Mouse (Mus musculus): ENCODE measurements at regions not wholly inside any gene's neighbourhood (a gene's known extent, or its start where the extent isn't known, plus 50 kb on each side); places are given as distances from the start of the nearest gene placed in this dataset.
A peak's percentile ranks its signal among the peaks of the same experiment; 100 is the strongest.

DNA sequence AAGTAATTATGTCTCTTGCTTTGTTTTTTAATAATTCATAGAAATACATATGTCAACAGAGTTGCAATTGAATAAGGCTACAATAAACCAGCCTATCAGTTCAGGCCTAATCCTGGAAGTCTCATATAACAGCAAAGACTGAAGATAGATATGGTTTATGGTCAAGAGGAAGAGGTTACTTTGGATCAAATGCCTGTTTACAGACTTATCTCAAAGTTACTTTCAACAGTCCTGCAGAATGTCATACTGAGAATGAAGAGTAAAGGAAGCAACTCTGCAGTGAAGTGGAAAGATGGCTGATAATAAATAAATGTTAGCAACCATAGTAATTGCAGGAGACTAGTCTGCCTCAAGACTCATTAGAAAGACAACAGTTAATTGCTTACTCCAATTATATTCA is 684.8 kb upstream of the Vstm2a start:
- Histone ChIP-seq H3K9me3 (replicated peaks) (no peaks in the 10 kb centered on the region), H3K27me3 (no peaks in the 10 kb centered on the region), H3K4me1 (no peaks in the 10 kb centered on the region), H3K4me3 (no peak overlapping the region), H3K36me3 (no peaks in the 10 kb centered on the region), H3K27ac (no peak overlapping the region), H3K9ac (no peak overlapping the region), H3K4me2 (replicated peaks) (no peak overlapping the region)
- no peak for ATAC-seq (ENCODE audit: low FRiP score)

DNA sequence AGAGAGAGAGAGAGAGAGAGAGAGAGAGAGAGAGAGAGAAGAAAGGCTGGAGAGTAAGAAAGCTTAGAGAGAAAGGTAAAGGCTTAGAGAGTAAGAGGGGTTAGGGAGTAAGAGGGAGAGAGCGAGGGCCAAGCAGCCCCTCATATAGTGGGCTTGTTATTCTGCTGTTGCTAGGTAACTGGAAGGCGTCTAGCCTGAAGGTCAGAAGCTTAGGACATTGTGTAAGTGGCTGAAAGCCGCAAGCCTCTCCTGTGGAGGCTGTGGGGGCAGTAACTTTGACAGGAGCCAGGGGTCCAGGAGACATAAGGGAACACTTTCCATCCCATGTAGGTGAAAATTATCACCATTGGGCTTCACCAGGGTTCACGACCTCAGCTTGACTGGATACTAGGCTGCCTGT is 637.6 kb upstream of the Vstm2a start:
- Histone ChIP-seq H3K4me3 (no peak overlapping the region), H3K9ac (no peak overlapping the region), H3K27ac (no peak overlapping the region), H3K36me3 (no peaks in the 10 kb centered on the region), H3K9me3 (replicated peaks) (no peaks in the 10 kb centered on the region), H3K4me1 (no peaks in the 10 kb centered on the region), H3K4me2 (replicated peaks) (no peak overlapping the region), H3K27me3 (no peaks in the 10 kb centered on the region)
- 0 out of 2 replicates have a peak, but pooled peaks have one; percentile 46 for ATAC-seq (ENCODE audit: low FRiP score)
- WGBS = 50% methylated on average over 4 of the region's 4 CpGs

DNA sequence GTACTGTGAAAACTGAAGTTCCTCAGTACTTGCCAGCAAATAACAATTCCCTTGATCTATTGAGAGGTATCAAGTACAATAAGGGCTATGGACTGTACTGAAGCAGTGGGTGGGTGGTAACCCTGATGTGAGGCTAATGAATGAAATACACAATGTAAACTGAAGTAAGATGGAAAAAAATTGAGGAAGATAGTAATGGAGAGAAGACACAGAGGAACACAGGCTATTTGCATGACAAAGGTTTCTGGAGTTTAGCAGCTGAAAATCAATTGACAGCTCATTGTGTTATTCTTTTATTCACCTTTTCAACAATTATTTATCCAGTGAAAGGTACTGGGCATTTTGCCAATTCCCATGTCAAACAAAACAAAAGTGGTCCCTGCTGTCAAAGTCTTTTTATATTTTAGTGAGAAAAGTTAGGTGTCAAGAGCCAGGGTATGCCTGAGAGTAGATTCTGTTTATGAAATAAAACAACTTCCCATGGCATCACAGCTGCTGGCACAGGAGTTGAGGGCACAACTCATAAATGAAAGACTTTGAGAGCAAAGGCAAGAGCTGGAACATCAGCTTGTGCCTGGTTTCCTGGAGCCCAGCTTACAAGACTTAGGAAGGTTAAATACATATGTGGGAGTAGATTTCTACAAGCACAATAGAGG is 608.4 kb upstream of the Vstm2a start:
- no peak overlapping the region for H3K9ac ChIP-seq
- H3K4me2 ChIP-seq (replicated peaks) = no peak overlapping the region
- no peak overlapping the region for H3K4me3 ChIP-seq
- H3K27ac ChIP-seq = no peak overlapping the region
- no peaks in the 10 kb centered on the region for H3K9me3 ChIP-seq (replicated peaks)
- no peaks in the 10 kb centered on the region for H3K27me3 ChIP-seq
- no peaks in the 10 kb centered on the region for H3K4me1 ChIP-seq
- H3K36me3 ChIP-seq = no peaks in the 10 kb centered on the region
- peak; percentile 85 for ATAC-seq (ENCODE audit: low FRiP score)

DNA sequence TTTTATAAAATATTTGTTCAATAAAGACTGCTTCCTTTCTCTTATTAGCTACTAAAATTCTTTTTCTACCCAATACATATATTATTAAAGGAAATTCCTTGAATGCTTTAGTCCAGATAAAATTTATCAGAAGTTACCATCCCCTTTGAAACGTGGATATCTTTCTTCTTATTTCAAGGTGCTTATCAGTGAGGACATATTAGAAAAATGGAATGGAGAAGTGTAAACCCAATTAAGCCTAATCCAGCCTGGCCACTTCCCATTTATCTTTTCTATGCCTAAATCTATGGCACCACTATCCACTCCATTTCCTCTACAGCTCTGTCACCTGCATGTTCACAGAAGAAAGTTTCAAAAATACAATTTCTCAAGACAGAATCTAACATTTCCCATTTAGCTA is 568.5 kb upstream of the Vstm2a start:
- H3K4me3 ChIP-seq = no peak overlapping the region
- H3K27ac ChIP-seq = no peak overlapping the region
- ATAC-seq (ENCODE audit: low FRiP score) = no peak
- no peaks in the 10 kb centered on the region for H3K9me3 ChIP-seq (replicated peaks)
- WGBS = 58% methylated on average over 1 of the region's 1 CpGs
- H3K4me2 ChIP-seq (replicated peaks) = no peak overlapping the region
- H3K36me3 ChIP-seq = no peaks in the 10 kb centered on the region
- no peak overlapping the region for H3K9ac ChIP-seq
- no peaks in the 10 kb centered on the region for H3K4me1 ChIP-seq
- H3K27me3 ChIP-seq = no peaks in the 10 kb centered on the region

DNA sequence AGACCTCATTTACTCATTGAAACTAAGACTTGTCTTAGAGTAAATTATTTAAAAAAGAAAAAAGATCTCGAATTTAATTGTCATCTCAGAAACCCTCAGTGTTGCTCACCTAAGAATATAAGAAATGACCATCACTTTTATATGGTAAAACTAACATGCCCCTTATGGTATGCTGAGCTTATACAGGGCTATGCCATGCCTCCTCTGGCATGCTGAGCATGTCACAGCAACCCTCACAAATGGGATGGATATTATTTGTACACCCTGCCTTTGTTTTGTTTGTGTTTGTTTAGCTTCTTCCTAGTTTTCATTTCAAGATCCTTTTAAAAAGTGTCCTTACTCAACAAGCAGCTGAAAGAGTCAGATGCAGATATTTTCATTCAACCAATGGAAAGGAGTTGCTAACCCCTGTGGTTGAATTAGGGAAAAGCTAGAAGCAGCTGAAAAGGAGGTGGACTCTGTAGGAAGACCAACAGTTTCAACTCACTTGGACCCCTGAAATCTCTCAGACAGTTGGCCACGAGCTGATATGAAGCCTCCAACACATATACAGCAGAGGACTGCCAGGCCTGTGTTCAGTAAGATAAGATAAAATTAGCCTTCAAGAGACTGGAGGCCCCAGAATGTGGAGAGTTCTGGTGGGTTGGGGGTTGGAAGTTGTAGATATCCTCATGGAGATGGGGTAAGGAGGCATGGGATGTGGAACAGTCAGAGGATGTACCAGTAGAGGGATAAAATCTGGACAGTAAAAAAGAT is 559.3 kb upstream of the Vstm2a start:
- no peak overlapping the region for H3K4me2 ChIP-seq (replicated peaks)
- H3K4me3 ChIP-seq = no peak overlapping the region
- H3K9me3 ChIP-seq (replicated peaks) = no peaks in the 10 kb centered on the region
- no peak overlapping the region for H3K27ac ChIP-seq
- no peaks in the 10 kb centered on the region for H3K36me3 ChIP-seq
- WGBS = 75% methylated on average over 2 of the region's 2 CpGs
- no peaks in the 10 kb centered on the region for H3K27me3 ChIP-seq
- H3K4me1 ChIP-seq = no peaks in the 10 kb centered on the region
- no peak for ATAC-seq (ENCODE audit: low FRiP score)
- H3K9ac ChIP-seq = no peak overlapping the region

DNA sequence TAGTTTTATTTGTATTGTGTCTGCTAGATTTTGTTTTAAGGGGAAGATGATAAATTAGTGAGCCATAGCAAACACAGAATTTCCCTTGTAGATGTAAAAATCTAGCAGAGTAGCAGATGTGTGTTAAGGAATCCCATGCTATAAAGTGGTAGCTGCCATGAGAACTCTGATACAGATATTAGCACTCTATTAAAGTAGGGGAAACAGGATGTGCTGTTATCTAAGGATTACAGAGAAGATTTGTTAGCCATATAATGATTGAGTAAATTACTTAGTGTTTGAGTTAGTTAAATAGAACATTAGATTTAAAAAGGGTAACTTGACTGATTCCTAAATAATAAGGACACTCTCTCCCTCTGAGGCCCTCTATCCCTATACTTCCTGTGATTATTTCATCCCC is 541.5 kb upstream of the Vstm2a start:
- Histone ChIP-seq H3K4me2 (replicated peaks) (no peak overlapping the region), H3K9me3 (replicated peaks) (no peaks in the 10 kb centered on the region), H3K4me3 (no peak overlapping the region), H3K36me3 (no peaks in the 10 kb centered on the region), H3K27me3 (no peaks in the 10 kb centered on the region), H3K9ac (no peak overlapping the region), H3K4me1 (no peaks in the 10 kb centered on the region), H3K27ac (no peak overlapping the region)
- no peak for ATAC-seq (ENCODE audit: low FRiP score)

DNA sequence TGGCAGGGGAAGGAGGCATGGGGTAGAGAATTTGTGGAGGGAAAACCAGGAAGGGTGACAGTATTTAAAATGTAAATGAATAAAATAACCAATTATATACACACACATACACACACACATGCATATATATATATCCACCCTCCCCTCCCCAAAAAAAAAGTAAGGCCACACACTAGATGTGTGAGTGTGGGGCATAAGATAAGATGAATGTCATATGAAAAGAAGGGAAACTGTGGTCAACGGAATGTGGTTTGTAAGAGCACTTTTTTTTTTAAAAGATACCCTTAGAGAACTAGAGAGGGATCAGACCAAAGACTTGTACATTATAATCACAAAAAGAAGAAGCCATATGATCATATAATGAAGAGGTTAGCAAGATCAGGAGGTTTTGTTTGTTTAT is 540.0 kb upstream of the Vstm2a start:
- 86% methylated on average over 1 of the region's 1 CpGs for WGBS
- H3K4me1 ChIP-seq = no peaks in the 10 kb centered on the region
- ATAC-seq (ENCODE audit: low FRiP score) = no peak
- H3K4me2 ChIP-seq (replicated peaks) = no peak overlapping the region
- H3K4me3 ChIP-seq = no peak overlapping the region
- no peaks in the 10 kb centered on the region for H3K36me3 ChIP-seq
- no peak overlapping the region for H3K9ac ChIP-seq
- no peak overlapping the region for H3K27ac ChIP-seq
- H3K9me3 ChIP-seq (replicated peaks) = no peaks in the 10 kb centered on the region
- no peaks in the 10 kb centered on the region for H3K27me3 ChIP-seq

DNA sequence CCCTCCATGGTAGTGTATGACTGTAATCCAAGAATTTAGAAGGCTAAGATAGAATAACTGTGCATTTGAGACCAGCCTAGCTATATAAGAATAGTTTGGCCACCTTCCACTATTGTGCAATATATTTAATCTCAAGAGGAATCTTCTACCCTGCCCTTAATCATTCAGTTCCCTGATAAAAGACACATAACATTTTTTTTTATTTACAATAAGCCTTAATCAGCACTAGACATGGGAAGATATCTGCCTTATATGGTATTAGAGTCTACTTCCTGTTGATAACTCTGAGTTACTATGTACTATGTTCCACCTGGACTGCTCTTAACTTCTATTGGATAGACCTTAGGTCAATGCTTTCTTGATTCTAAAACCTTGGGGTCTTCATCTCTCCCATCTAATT is 519.9 kb upstream of the Vstm2a start:
- ATAC-seq (ENCODE audit: low FRiP score) = no peak
- Histone ChIP-seq H3K4me2 (replicated peaks) (no peak overlapping the region), H3K27ac (no peak overlapping the region)

DNA sequence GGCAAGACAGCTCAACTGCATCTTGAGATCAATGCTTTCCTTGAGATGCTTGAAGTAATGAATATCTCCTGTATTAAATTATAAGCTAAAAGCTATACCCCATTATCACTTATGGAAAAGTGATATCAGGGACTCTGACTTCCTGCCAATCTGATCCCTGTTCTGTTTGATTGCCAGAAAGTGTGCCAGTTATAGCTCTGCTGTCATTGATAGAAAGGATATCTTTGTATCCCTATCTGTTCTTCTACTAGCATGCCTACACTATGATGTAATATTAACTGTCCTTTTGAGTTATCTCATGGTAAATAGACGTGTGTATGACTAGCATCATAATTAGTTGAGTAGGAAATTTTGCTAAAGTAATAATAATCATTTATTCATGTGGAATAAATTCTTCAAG is 501.5 kb upstream of the Vstm2a start:
- H3K27ac ChIP-seq = no peak overlapping the region
- no peaks in the 10 kb centered on the region for H3K27me3 ChIP-seq
- no peak for ATAC-seq (ENCODE audit: low FRiP score)
- no peaks in the 10 kb centered on the region for H3K36me3 ChIP-seq
- no peak overlapping the region for H3K4me2 ChIP-seq (replicated peaks)
- H3K4me1 ChIP-seq = no peaks in the 10 kb centered on the region
- no peak overlapping the region for H3K4me3 ChIP-seq
- no peak overlapping the region for H3K9ac ChIP-seq
- WGBS = 72% methylated on average over 1 of the region's 1 CpGs
- H3K9me3 ChIP-seq (replicated peaks) = no peaks in the 10 kb centered on the region

More for the DNA sequence above, 519.9 kb upstream of the Vstm2a start:
- Histone ChIP-seq H3K9ac (no peak overlapping the region), H3K4me1 (no peaks in the 10 kb centered on the region), H3K27me3 (no peaks in the 10 kb centered on the region), H3K4me3 (no peak overlapping the region), H3K9me3 (replicated peaks) (no peaks in the 10 kb centered on the region), H3K36me3 (no peaks in the 10 kb centered on the region)

DNA sequence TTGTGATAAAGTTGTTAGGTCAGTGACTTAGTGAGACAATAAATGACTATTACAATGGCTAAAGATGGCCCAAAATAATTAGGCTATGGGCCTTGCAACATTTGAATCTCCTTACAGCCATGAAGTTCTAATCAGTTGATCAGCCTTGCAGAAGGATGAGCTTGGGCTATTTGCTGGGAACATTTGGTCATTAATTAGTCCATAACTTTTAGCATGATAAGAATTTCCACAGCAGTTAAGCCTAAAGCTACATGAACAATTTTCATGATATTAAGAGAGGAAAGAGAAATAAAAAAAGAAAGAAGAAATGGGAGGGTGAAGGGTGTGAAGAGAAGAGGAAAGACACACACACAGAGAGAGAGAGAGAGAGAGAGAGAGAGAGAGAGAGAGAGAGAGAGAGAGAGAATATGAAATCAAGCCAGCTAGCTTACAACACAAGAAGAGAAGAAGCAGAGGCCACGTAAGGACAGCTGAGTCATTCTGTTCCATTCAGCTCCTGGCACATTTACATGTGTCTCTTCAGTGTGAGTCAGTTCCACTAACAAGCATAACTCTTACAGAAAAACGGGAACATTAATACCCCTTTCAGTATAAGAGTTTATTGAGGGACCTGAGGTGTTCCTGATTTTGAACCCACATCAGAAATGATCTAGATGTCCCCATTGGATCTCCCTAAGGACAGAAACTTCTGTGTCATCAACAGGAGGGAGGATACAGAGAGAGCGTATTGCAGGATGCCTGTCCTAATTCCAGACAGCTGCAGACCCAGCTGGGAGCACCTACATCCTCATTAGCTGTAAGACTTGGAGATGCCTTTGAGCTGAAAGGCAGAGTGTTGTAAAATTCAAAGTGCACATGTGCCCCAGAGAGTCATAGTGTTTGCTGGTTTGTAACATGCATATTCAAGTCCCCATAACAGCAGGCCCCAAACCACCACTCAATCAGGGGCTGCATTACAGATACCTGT is 487.6 kb upstream of the Vstm2a start:
- Histone ChIP-seq H3K9ac (no peak overlapping the region), H3K9me3 (replicated peaks) (no peaks in the 10 kb centered on the region), H3K4me1 (no peaks in the 10 kb centered on the region), H3K27ac (no peak overlapping the region), H3K36me3 (no peaks in the 10 kb centered on the region), H3K4me3 (no peak overlapping the region), H3K4me2 (replicated peaks) (no peak overlapping the region), H3K27me3 (no peaks in the 10 kb centered on the region)
- no peak for ATAC-seq (ENCODE audit: low FRiP score)
- 82% methylated on average over 3 of the region's 3 CpGs for WGBS

Measured in hindbrain, embryonic 12.5 days (tissue).